Mouse (Mus musculus) kidney, adult 8-10 months (tissue): ENCODE measurements around the gene Cacul1.
A peak's percentile ranks its signal among the peaks of the same experiment; 100 is the strongest.

Experiments used
- DNase-seq, 2 experiments: peaks; one replicate each; pipeline ENCODE4 v3.0.0; 2022

Cacul1 gene

GRCm38 (mm10) chr19:60580582-60581339 is at the start of gene Cacul1:
TSS of gene Cacul1 (minus strand) at chr19:60581025.
- peak; percentile 98 for DNase-seq

GRCm38 (mm10) chr19:60619420-60619819 is 38.6 kb upstream of the Cacul1 start:
- no peak for DNase-seq

GRCm38 (mm10) chr19:60617007-60617406 is 36.2 kb upstream of the Cacul1 start:
- no peak for DNase-seq

- DNase-seq = peak; percentile 37 to 39
Measured at GRCm38 (mm10) chr19:60615470-60616200, 34.8 kb upstream of the Cacul1 start.

DNA sequence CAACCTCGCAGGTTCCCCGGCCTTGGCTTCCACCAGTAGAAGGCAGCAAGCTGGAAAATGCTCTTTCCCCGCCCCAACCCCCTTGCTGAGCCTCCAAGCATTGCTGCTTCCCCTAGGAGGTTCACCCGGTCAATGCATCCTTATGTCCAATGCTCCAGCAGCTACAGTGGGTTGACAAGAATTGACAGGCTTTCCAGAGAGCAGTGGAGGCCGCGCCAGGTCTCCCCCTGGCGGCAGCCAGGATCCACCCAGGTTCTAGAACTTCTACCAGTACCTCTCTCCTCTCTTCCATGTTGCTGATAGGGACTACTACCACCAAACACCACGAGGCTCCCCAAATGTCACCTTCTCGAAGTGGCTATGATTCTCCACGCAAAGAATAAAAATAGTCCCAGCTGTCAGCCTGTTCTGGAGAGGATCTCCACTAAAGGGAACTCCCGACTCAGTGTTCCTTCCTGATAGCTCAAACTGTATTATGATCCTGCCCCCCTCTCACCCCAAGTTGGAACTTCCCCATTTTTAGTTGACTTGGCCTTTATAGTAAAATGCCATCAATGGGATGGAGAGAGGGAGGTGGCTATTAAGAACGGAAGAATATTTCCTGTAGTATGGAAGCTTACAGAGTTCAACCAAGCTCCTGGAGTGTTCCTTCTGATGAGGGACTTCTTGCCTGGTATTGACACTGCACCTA is 30.8 kb upstream of the Cacul1 start:
- peak in 1 of 2 experiments; percentile 15 for DNase-seq

GRCm38 (mm10) chr19:60608766-60609165 is 27.9 kb upstream of the Cacul1 start:
- peak; percentile 29 to 63 for DNase-seq

DNA sequence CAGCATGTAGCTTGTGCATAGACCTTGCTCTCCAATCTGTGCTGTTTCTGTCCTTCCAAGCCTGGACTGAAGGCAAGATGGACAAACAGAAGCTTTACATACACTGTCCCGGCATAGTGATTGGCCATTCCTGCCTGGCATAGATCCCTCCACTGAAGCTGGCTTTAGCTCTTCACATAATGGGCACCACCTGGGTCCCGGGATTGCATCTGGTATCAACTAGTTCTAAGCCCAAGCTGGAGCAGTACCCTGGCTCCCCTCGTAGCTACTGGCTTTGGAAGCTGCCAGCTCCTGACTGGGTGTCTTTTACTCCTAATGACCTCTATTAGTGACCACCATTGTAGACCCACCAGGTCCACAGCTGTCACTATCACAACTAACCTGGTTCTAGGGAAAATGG is 22.8 kb upstream of the Cacul1 start:
- DNase-seq = no peak

- peak; percentile 65 to 80 for DNase-seq
Measured at GRCm38 (mm10) chr19:60602066-60602465, 21.2 kb upstream of the Cacul1 start.

DNA sequence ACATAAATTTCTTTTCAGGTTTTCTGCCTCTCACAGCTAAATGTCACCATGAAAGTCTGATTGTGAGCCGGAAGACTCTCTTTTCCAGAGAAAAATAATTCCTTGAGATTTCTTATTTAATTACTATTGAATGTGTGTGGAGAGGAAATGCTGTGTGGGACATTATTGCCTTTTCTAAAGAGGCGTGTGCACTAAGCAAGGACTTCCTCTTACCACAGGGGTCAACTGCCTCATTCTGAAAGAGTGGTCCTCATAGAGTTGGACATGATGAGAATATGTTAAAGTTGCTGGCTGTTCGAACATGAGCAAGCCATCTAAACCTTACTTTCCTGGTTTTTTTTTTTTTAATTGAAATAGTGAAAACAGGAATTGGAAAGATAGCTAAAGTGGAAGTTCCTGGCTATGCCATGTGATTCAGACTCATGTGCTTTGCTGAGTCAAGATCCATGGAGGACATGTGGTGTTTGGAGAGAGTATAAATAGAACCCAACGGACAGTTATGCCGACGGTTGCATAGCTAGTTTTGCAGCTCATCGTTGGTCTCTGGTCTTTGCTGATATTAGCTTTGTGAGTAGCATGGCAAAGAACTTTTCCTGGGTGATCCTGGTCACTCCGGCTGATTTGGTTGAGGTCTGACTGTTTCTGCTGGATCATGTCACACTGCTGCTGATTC is 17.3 kb upstream of the Cacul1 start:
- DNase-seq = no peak

GRCm38 (mm10) chr19:60589646-60590045 is 8.8 kb upstream of the Cacul1 start:
- no peak for DNase-seq

- DNase-seq = no peak
Measured at GRCm38 (mm10) chr19:60586652-60587051, 5.8 kb upstream of the Cacul1 start.

DNA sequence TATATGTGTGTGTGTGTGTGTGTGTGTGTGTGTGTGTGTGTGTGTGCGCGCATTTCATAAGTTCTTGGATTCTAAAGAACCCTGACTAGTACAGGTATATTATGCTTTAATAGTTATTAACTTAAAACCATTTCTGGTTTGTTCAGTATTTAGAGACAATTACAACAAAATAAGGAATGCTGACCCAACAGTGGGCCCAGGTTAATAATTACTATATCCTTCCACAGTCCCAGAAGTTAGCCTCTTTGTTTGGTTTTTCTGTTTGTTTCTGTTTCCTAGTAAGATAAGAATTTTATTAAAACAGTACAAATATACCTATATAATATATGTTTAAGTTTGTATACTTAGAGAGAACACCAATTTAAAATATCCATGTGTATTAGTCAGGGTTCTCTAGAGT is 2.4 kb upstream of the Cacul1 start:
- DNase-seq = peak in 1 of 2 experiments; percentile 32

- DNase-seq = no peak
Measured at GRCm38 (mm10) chr19:60581377-60582290, 809 bp upstream of the Cacul1 start.

DNA sequence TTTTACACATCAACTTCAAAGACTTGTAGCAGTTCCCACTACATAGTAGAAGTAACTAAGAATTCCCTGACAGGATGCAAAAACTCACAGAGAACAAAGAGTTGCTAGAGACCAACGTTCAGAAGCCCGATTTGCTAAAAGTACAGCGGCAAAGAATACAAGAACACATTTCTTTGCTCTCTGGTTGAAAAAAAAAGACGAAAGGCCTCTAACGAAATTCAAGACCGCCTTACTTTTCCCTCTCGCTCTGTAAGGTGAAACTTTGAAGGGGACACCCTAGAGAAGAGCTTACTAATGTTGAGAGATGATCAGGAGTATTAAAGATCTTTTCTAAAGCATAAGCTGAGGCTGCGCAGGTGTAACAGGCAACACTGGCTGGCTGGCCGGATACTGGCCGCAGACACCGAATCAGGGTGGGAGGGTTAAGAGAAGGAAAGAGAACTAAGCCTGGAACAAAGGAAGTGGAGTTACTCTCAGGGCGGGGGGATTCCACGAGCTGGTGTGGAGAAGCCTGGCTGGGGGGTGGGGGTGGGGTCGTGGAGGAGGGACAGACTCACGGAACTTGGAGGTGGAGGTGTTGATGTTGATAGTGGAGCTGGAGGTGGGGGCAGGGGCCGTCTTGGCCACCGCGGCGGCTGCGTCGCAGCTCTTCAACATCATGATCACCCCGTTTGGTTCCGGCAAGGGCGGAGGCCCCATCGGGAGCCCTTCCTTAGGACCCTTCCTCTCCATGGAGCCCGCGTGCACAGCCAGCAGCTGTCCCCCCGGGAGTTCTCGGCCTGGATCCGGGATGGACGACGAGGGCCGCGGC is 849 bp downstream of the Cacul1 start:
- peak; percentile 23 to 39 for DNase-seq

DNA sequence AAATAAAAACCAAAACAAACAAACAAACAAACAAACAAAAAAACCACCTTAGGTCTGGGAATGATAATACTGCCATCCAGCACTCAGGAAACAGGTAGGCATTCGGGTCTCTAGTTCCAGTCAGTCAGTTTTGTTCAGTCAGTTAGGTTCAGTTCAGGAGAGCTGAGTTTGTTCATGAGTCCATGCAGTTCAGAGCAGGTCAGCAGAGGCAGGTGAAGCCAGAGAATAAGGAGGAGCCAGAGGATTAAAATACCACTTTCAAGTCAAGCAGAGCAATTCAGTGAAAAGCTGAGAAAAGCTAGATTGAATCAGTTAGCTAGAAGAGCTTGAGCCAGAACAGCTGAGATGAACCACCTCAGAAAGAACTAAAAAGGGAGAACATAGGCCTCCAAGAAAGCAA is 4.1 kb downstream of the Cacul1 start:
- DNase-seq = no peak

- DNase-seq = no peak
Measured at GRCm38 (mm10) chr19:60560497-60560896, 20.3 kb downstream of the Cacul1 start.

GRCm38 (mm10) chr19:60554866-60555438 is 25.9 kb downstream of the Cacul1 start:
- no peak for DNase-seq

DNA sequence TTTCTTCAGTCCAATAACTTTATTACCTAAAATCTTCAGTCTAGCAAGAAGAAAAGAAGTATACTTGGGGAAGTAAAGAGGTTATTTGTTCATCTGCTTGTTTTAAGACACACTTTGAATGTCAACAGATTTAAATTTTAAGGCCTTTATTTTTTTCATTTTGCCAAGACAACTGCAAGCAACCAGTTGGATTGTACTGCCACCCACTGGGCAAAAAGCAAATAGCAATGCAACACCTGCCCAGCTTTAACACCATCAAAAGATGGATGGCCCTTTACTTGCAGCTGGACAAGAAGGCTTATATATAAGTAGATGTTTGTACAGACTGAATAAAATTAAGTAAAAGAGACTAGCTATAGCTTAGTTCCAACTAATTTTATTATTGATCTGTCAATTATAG is 27.3 kb downstream of the Cacul1 start:
- DNase-seq = peak; percentile 24 to 67

- DNase-seq = no peak
Measured at GRCm38 (mm10) chr19:60543302-60543701, 37.5 kb downstream of the Cacul1 start.

DNA sequence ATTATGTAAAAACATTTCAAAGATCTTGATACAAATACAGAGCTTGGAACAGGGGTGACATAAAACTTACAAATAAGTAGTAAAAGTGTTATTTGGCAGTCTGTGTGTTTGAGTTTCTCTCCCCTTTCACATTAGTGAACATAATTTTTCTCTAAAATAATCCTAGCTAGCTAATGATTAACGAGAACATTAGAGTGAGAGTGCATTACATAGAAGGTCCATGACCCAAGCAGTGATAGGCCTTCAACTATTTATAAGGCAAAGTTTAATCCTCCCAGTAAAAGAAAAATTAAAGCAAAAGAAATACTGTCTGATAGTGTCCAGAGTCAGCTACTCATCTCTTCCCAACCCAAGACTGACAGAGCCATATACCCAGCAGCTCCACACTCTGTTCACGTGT is 48.9 kb downstream of the Cacul1 start:
- no peak for DNase-seq

GRCm38 (mm10) chr19:60530171-60530570 is 50.7 kb downstream of the Cacul1 start:
- no peak for DNase-seq
